Mouse (Mus musculus) limb, embryonic 10.5 days (tissue): ENCODE measurements around the gene Elf5. TPM values are rescaled to one million over a fixed set of nuclear protein-coding genes. Genes with fewer than 3 reads are reported as not detected.

Source experiments
- DNase-seq: peaks from one replicate; pipeline ENCODE4 v3.0.0-alpha.2; 2017; ENCODE audit warnings: low spot score
- H3K27ac ChIP-seq: fragments of 300-500 bp; sonication (generic); 2 replicates; pipeline ENCODE4 v1.5.1; 2016; ENCODE audit warnings: mild to moderate bottlenecking
- H3K27me3 ChIP-seq: fragments of 300-500 bp; sonication (generic); 2 replicates; pipeline ENCODE4 v1.6.1; 2016; ENCODE audit warnings: low read depth, mild to moderate bottlenecking; ENCODE audit not compliant: poor library complexity, severe bottlenecking
- H3K36me3 ChIP-seq: fragments of 300-500 bp; sonication (generic); 2 replicates; pipeline ENCODE4 v1.6.1; 2016; ENCODE audit warnings: mild to moderate bottlenecking, moderate library complexity
- H3K4me1 ChIP-seq: fragments of 300-500 bp; sonication (generic); 2 replicates; pipeline ENCODE4 v1.6.1; 2016
- H3K4me3 ChIP-seq: fragments of 300-500 bp; sonication (generic); 2 replicates; pipeline ENCODE4 v1.5.1; 2016; ENCODE audit warnings: mild to moderate bottlenecking, moderate library complexity
- H3K9me3 ChIP-seq: fragments of 300-500 bp; sonication (generic); replicated peaks from 2 replicates; pipeline ENCODE4 v1.6.1; 2016; ENCODE audit warnings: mild to moderate bottlenecking
- WGBS: fragments of 180-500 bp; shearing (Covaris S2); methylation state at CpG from one replicate; pipeline ENCODE4 v1.1.7; 2016; 5-methylcytosine and 5-hydroxymethylcytosine counted together
- polyA plus RNA-seq: library from polyadenylated mRNA; unstranded; fragments of >200 nt; fragmentation: Nextera tagmentation; extraction: Ambion mirVana; gene quantifications from 2 replicates; pipeline ENCODE4 v1.2.1, GENCODE M21; 2016

Elf5 gene
- 0.23 TPM in 1 of 2 replicates, not detected in the other for polyA plus RNA-seq

DNA sequence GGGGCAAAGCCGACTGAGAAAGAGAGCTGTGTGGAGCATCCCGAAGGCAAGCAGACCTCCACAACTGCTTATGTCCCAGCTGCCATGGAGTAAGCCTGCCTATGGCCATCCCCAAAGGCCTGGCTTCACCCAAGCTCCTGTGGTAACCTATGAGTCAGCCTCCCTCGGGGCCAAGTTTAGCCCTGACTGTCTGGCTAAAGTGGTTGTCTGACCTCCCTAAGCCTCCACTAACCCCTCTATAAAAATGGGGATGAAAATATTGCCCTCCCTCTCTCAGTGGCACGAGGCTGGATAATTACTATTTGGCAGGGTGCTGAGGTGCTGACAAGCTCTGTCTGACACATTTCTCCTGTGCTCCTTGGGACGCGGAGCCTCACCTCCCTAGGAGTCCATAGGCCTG is at the start of gene Elf5:
Gene Elf5 (plus strand): TSS at position 341 of the 400 bp plus-strand sequence.
- H3K27me3 ChIP-seq = no peaks in the 10 kb centered on the region
- H3K36me3 ChIP-seq = no peaks in the 10 kb centered on the region
- no peak for DNase-seq
- no peak within 1 kb of the TSS for H3K4me3 ChIP-seq
- H3K27ac ChIP-seq = no peak within 1 kb of the TSS
- H3K4me1 ChIP-seq = peaks cover 9% of the 10 kb centered on the region; the same call in 1 of the 2 replicates
- H3K9me3 ChIP-seq = no peaks in the 10 kb centered on the region
- 79% methylated on average over 6 of the region's 6 CpGs for WGBS

GRCm38 (mm10) chr2:103372541-103372940 is 38.9 kb upstream of the Elf5 start:
- DNase-seq = no peak
- Histone ChIP-seq H3K4me3 (no peak overlapping the region), H3K27me3 (no peaks in the 10 kb centered on the region), H3K36me3 (no peaks in the 10 kb centered on the region), H3K9me3 (no peaks in the 10 kb centered on the region), H3K27ac (no peak overlapping the region), H3K4me1 (no peaks in the 10 kb centered on the region)
- 73% methylated on average over 5 of the region's 5 CpGs for WGBS

DNA sequence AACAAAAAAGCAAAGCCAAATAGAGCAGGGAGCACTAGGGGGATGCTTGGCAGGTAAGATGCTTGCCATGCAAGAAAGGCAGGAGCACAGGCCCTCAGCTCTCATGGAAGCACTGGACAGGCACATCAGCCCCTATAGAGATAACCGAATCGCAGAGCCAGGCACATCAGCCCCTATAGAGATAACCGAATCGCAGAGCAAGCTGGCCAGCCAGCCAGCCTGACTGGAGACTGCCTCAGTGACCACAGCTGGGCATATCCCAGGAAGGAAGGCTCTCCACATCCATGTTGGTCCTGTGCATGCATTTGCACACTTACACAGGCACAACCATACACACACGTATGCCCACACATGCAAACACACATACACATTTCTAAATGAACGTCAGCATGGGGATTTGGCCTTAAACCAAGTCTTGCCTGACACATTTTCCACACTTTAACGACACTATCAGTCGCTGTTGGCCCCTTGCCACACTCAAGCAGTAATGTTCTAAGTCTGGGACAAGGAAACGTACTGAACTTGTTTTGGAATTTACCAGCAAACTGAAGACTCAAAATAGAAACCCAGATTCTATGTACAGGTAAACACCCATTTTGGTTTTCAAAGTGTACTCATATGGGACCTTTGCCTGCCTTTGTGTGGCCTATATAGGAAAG is 31.9 kb upstream of the Elf5 start:
- no peaks in the 10 kb centered on the region for H3K4me1 ChIP-seq
- no peak overlapping the region for H3K27ac ChIP-seq
- no peaks in the 10 kb centered on the region for H3K36me3 ChIP-seq
- no peak for DNase-seq
- no peaks in the 10 kb centered on the region for H3K27me3 ChIP-seq
- H3K4me3 ChIP-seq = no peak overlapping the region
- WGBS = 90% methylated on average over 9 of the region's 9 CpGs
- no peaks in the 10 kb centered on the region for H3K9me3 ChIP-seq

- WGBS = 65% methylated on average over 2 of the region's 2 CpGs
- Histone ChIP-seq H3K27me3 (no peaks in the 10 kb centered on the region), H3K4me1 (no peaks in the 10 kb centered on the region), H3K27ac (no peak overlapping the region), H3K9me3 (no peaks in the 10 kb centered on the region), H3K36me3 (no peaks in the 10 kb centered on the region), H3K4me3 (no peak overlapping the region)
- DNase-seq = no peak
These were observed 29.3 kb upstream of the Elf5 start for GRCm38 (mm10) chr2:103382174-103382573.

DNA sequence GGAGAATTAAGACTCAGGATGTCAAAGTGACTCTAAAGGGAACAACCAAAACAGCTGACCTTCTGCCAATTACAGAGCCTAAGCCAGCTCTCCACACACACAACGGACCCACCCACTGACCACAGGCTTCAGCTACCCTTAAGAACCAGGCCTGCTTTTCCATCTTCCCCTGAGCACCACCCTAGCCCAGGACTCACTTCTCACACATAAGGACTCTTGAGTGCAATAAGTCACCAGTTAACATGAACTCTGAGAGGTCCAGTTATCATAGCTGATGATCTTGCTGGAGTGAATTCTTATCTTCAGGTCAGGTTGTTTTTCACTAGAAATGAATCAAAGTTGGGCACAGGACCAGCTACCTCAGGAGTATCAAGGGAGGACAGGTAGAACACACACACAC is 23.6 kb upstream of the Elf5 start:
- Histone ChIP-seq H3K9me3 (no peaks in the 10 kb centered on the region), H3K27ac (no peak overlapping the region)
- WGBS = 91% methylated on average over 1 of the region's 1 CpGs

GRCm38 (mm10) chr2:103388311-103388710 is 23.2 kb upstream of the Elf5 start:
- DNase-seq = no peak
- no peaks in the 10 kb centered on the region for H3K4me1 ChIP-seq

More for the DNA sequence above, 23.6 kb upstream of the Elf5 start:
- no peaks in the 10 kb centered on the region for H3K36me3 ChIP-seq
- no peak overlapping the region for H3K4me3 ChIP-seq
- no peaks in the 10 kb centered on the region for H3K4me1 ChIP-seq
- H3K27me3 ChIP-seq = no peaks in the 10 kb centered on the region
- no peak for DNase-seq

DNA sequence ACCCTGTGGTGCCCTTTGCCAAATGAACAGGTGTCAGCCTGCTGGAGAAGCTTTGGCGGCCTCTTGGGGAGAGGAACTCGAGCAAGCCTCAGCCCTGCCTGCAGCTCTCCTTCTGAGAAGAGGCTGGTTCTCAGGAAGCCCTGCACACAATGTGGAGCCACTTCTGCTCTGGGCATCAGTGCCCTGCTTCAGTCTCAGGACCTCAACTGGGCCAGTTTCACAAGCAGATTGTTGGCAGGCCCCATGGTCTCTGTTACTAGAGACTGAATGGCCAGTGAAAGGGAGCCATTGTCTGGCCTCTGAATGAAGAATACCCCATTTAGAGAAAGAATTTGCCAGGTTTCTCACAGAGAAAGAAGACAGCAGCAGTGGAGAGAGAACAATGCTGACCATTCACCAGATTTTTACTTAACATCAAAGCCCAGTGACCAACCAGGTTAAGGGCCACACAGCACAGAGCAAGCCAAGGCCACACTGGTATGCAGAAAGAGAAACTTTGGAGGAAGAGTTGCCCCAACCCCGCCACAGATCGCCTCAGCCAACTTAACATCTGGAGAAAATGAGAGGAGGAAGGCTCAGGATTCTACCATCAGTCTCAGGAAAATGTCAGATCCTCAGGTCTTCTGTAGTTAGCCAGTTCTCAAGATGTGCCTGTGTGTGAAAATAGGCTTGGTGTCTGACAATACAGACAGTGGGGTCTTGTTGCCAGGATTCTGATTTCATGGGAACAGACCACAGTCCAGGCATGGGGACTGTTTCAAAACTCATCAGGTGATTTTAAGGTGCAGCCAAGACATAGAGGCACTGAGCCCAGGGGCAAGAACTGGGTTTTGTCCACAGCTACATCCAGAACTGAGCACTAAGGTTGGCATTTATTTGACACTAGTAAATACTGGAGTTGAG is 21.2 kb upstream of the Elf5 start:
- H3K36me3 ChIP-seq = no peaks in the 10 kb centered on the region
- 73% methylated on average over 4 of the region's 4 CpGs for WGBS
- DNase-seq = no peak
- H3K4me1 ChIP-seq = no peaks in the 10 kb centered on the region
- no peak overlapping the region for H3K27ac ChIP-seq
- no peaks in the 10 kb centered on the region for H3K9me3 ChIP-seq
- H3K4me3 ChIP-seq = no peak overlapping the region
- H3K27me3 ChIP-seq = no peaks in the 10 kb centered on the region

More at GRCm38 (mm10) chr2:103388311-103388710, 23.2 kb upstream of the Elf5 start:
- Histone ChIP-seq H3K36me3 (no peaks in the 10 kb centered on the region), H3K27me3 (no peaks in the 10 kb centered on the region), H3K4me3 (no peak overlapping the region), H3K27ac (no peak overlapping the region), H3K9me3 (no peaks in the 10 kb centered on the region)
- WGBS = 87% methylated on average over 1 of the region's 1 CpGs

DNA sequence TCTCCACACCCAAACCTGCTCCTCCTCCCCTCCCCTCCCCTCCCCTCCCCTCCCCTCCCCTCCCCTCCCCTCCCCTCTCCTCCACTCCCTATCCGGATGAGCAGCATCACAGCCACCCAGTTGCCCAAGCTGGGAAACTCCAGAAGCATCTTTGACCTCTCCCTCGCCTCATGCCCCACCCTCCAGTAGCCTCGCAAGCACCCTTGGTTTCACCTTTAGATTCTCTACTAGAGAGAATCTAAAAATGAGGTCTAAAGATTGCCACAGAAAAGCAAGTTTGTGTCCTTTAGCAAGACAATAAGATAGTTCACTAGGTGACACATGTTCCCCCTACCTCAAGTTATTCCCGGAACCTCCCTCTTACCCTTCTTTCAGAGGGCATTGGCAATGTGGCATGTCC is 19.9 kb upstream of the Elf5 start:
- Histone ChIP-seq H3K27me3 (no peaks in the 10 kb centered on the region), H3K4me1 (no peaks in the 10 kb centered on the region), H3K9me3 (no peaks in the 10 kb centered on the region), H3K36me3 (no peaks in the 10 kb centered on the region), H3K27ac (no peak overlapping the region), H3K4me3 (no peak overlapping the region)
- 83% methylated on average over 3 of the region's 4 CpGs for whole genome bisulfite sequencing
- no peak for DNase-seq

DNA sequence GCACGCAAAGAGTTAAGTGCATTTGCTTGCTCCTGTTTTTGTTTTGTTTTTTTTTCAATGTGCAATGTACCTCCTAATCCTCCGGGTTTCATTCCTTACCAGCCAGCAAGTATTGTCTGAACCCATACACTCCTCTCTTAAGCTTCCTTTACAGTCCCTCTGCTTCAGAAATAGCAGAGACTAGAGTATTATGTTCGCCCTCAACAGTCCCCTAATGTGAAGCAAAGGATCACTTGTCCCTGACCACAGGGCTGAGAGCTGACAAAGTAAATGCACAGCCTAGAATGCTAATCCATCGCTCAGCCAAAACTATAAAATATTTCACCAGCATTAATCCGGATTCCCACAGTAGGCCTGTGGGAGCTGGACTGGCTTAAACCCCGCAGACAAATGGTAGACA is 13.4 kb upstream of the Elf5 start:
- Histone ChIP-seq H3K27ac (no peak overlapping the region), H3K9me3 (no peaks in the 10 kb centered on the region), H3K4me1 (no peaks in the 10 kb centered on the region), H3K27me3 (no peaks in the 10 kb centered on the region), H3K36me3 (no peaks in the 10 kb centered on the region), H3K4me3 (no peak overlapping the region)
- no peak for DNase-seq
- WGBS = 86% methylated on average over 6 of the region's 6 CpGs

- H3K36me3 ChIP-seq = no peaks in the 10 kb centered on the region
- WGBS = 82% methylated on average over 4 of the region's 4 CpGs
- no peak overlapping the region for H3K27ac ChIP-seq
- no peak for DNase-seq
- no peaks in the 10 kb centered on the region for H3K27me3 ChIP-seq
- no peaks in the 10 kb centered on the region for H3K4me1 ChIP-seq
- H3K4me3 ChIP-seq = no peak overlapping the region
- no peaks in the 10 kb centered on the region for H3K9me3 ChIP-seq
These were observed 10.8 kb upstream of the Elf5 start for GRCm38 (mm10) chr2:103400691-103401090.

- 85% methylated on average over 3 of the region's 3 CpGs for WGBS
- H3K27ac ChIP-seq = no peak overlapping the region
- DNase-seq = no peak
- H3K36me3 ChIP-seq = no peaks in the 10 kb centered on the region
- no peak overlapping the region for H3K4me3 ChIP-seq
- H3K27me3 ChIP-seq = no peaks in the 10 kb centered on the region
- no peaks in the 10 kb centered on the region for H3K4me1 ChIP-seq
- H3K9me3 ChIP-seq = no peaks in the 10 kb centered on the region
These were observed 5.2 kb upstream of the Elf5 start for GRCm38 (mm10) chr2:103406239-103406638.

DNA sequence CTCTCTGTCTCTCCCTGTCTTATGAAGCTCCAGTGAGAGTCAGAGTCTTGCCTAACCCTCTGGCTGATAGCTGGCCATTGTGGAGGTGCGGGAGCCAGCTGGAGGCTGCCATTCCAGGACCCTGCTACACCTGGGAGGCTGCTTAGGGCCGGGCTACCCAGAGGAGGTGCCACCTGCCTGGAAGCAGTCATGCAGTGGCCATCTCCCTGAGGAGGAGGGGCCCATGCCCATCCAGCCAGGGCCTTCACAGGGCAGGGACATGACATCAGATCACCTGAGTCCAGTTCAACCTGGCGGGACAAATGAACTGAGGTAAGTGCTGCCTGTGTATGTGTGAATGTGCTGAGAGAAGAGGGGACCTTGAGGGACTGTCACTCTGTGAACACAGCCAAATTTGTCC is 328 bp downstream of the Elf5 start:
- no peaks in the 10 kb centered on the region for H3K9me3 ChIP-seq
- H3K27me3 ChIP-seq = no peaks in the 10 kb centered on the region
- no peaks in the 10 kb centered on the region for H3K36me3 ChIP-seq
- no peak overlapping the region for H3K4me3 ChIP-seq
- 87% methylated on average over 3 of the region's 3 CpGs for WGBS
- H3K4me1 ChIP-seq = peaks cover 9% of the 10 kb centered on the region; the same call in 1 of the 2 replicates
- DNase-seq = no peak
- H3K27ac ChIP-seq = no peak overlapping the region

- Histone ChIP-seq H3K9me3 (no peaks in the 10 kb centered on the region), H3K4me3 (no peak overlapping the region), H3K27me3 (no peaks in the 10 kb centered on the region), H3K36me3 (no peaks in the 10 kb centered on the region), H3K4me1 (peaks cover 9% of the 10 kb centered on the region; the same call in 1 of the 2 replicates), H3K27ac (no peak overlapping the region)
- 72% methylated on average over 5 of the region's 5 CpGs for WGBS
- DNase-seq = no peak
These were observed 1.9 kb downstream of the Elf5 start for GRCm38 (mm10) chr2:103413381-103413780.
